Mouse (Mus musculus) G1E (cell line): ENCODE results near the gene Dolpp1.

Experiments
- CTCF ChIP-seq: IDR thresholded peaks from 2 replicates; pipeline ENCODE4 v1.5.1; 2012; ENCODE audit warnings: low read depth, low read length, inconsistent platforms, mixed read lengths
- GATA1 ChIP-seq: IDR thresholded peaks from 2 replicates; pipeline ENCODE4 v1.6.1; 2012; ENCODE audit warnings: borderline replicate concordance, low read length, inconsistent platforms, mixed read lengths
- POLR2AphosphoS5 ChIP-seq: IDR thresholded peaks from 2 replicates; pipeline ENCODE4 v1.6.1; 2012; ENCODE audit warnings: low read depth, low read length, inconsistent platforms; ENCODE audit not compliant: insufficient replicate concordance

DNA sequence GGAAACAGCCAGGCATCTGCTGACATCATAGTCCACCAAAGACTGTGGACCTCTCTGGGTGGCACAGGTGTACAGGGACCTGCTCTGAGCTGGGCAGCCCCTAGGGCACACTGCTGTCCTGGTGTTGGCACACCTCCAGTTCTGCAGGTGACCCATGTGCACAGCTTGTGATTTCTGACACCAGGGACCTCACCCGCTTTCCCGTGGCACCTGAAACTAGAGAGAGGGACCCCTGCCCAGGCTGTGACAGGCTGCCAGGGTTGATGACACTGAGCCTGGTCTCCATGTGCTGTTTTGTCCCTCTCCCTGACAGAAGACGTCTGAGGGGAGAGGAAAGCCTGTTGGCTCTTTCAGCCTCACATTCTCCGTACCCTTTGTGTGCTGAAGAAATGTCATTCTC, 45.7 kb downstream of the Dolpp1 start:
- no peak for TF ChIP-seq CTCF
- no peak for TF ChIP-seq POLR2AphosphoS5
- TF ChIP-seq GATA1 = no peak
